Mouse (Mus musculus) CD8-positive naive resting alpha-beta T cell, adult 2 months (primary cell): ENCODE data around the gene Snrpa.

Source experiments
- DNase-seq, 2 experiments: peaks; one replicate each; pipeline ENCODE4 v3.0.0; 2022; ENCODE audit warnings: low read depth in 2 of 2, low spot score in 2 of 2

The Snrpa gene

GRCm38 (mm10) chr7:27167475-27168094 is 28.5 kb downstream of the Snrpa start:
- DNase-seq, result no peak

- DNase-seq, result peak; percentile 92 to 95
Measured at GRCm38 (mm10) chr7:27166614-27167474, 29.2 kb downstream of the Snrpa start, which contains the start of gene Egln2. Egln2 (minus strand) TSS chr7:27166802.

- DNase-seq, result peak; percentile 67 to 75
Measured at GRCm38 (mm10) chr7:27166229-27166613, 29.9 kb downstream of the Snrpa start.

- no peak for DNase-seq
Measured at GRCm38 (mm10) chr7:27165696-27166095, 30.4 kb downstream of the Snrpa start.

- DNase-seq, result no peak
Measured at GRCm38 (mm10) chr7:27165007-27165655, 30.9 kb downstream of the Snrpa start.

- no peak for DNase-seq
Measured at GRCm38 (mm10) chr7:27164112-27164947, 31.7 kb downstream of the Snrpa start.

- no peak for DNase-seq
Measured at GRCm38 (mm10) chr7:27163450-27163805, 32.6 kb downstream of the Snrpa start.

GRCm38 (mm10) chr7:27162780-27163449 is 33.2 kb downstream of the Snrpa start:
- no peak for DNase-seq

- DNase-seq, result no peak
Measured at GRCm38 (mm10) chr7:27161744-27162143, 34.3 kb downstream of the Snrpa start.

GRCm38 (mm10) chr7:27160921-27161320 is 35.1 kb downstream of the Snrpa start:
- no peak for DNase-seq

- DNase-seq, result peak; percentile 87
Measured at GRCm38 (mm10) chr7:27159882-27160281, 36.2 kb downstream of the Snrpa start.

GRCm38 (mm10) chr7:27159256-27159655 is 36.8 kb downstream of the Snrpa start:
- no peak for DNase-seq

GRCm38 (mm10) chr7:27158171-27158570 is 37.9 kb downstream of the Snrpa start:
- DNase-seq, result no peak

- no peak for DNase-seq
Measured at GRCm38 (mm10) chr7:27156005-27156404, 40.1 kb downstream of the Snrpa start.

- no peak for DNase-seq
Measured at GRCm38 (mm10) chr7:27153205-27153764, 42.8 kb downstream of the Snrpa start, which contains the start of gene Cyp2t4. Cyp2t4 (plus strand) TSS chr7:27153714.
